Mouse (Mus musculus) gastrocnemius, adult 8-10 months (tissue): ENCODE measurements around the gene Tmem81. TPM values are rescaled to one million over a fixed set of nuclear protein-coding genes. Genes with fewer than 3 reads are reported as not detected.

Experiments used
- DNase-seq, 2 experiments: peaks; one replicate each; pipeline ENCODE4 v3.0.0; 2022; ENCODE audit warnings: low spot score in 2 of 2
- total RNA-seq, 4 experiments: library from RNA; stranded (reverse); gene quantifications; 2 replicates each; pipeline ENCODE4 v1.2.4; 2022

Tmem81 gene
- total RNA-seq, 4 experiments from 2014 or later, result 1.2 to 1.9 (median 1.3) TPM

- DNase-seq, result no peak
Measured at GRCm38 (mm10) chr1:132519734-132520133, 13.7 kb downstream of the Tmem81 start.

GRCm38 (mm10) chr1:132520764-132521163, 14.7 kb downstream of the Tmem81 start:
- DNase-seq, result peak; percentile 46 to 69

GRCm38 (mm10) chr1:132523048-132523447, 17.0 kb downstream of the Tmem81 start:
- no peak for DNase-seq

- no peak for DNase-seq
Measured at GRCm38 (mm10) chr1:132523920-132524319, 17.9 kb downstream of the Tmem81 start.

- DNase-seq, result no peak
Measured at GRCm38 (mm10) chr1:132525832-132526231, 19.8 kb downstream of the Tmem81 start.

GRCm38 (mm10) chr1:132528071-132528470, 22.0 kb downstream of the Tmem81 start:
- no peak for DNase-seq

GRCm38 (mm10) chr1:132528647-132529334, 22.8 kb downstream of the Tmem81 start:
- no peak for DNase-seq

- no peak for DNase-seq
Measured at GRCm38 (mm10) chr1:132530631-132531191, 24.7 kb downstream of the Tmem81 start.

GRCm38 (mm10) chr1:132532521-132532920, 26.5 kb downstream of the Tmem81 start:
- DNase-seq, result no peak

GRCm38 (mm10) chr1:132533840-132534239, 27.8 kb downstream of the Tmem81 start:
- no peak for DNase-seq

- no peak for DNase-seq
Measured at GRCm38 (mm10) chr1:132535541-132535940, 29.5 kb downstream of the Tmem81 start.

- DNase-seq, result no peak
Measured at GRCm38 (mm10) chr1:132536416-132536815, 30.4 kb downstream of the Tmem81 start.

- no peak for DNase-seq
Measured at GRCm38 (mm10) chr1:132537736-132538135, 31.7 kb downstream of the Tmem81 start.

GRCm38 (mm10) chr1:132540701-132541100, 34.7 kb downstream of the Tmem81 start:
- DNase-seq, result no peak

GRCm38 (mm10) chr1:132541171-132541823, 35.3 kb downstream of the Tmem81 start:
- DNase-seq, result no peak

GRCm38 (mm10) chr1:132541824-132542599, 36.0 kb downstream of the Tmem81 start:
- DNase-seq, result no peak

- no peak for DNase-seq
Measured at GRCm38 (mm10) chr1:132542762-132543306, 36.8 kb downstream of the Tmem81 start, which contains the start of gene Cntn2. Gene Cntn2 (minus strand): TSS chr1:132543256.

GRCm38 (mm10) chr1:132543789-132544188, 37.8 kb downstream of the Tmem81 start:
- DNase-seq, result peak in 1 of 2 experiments; percentile 52

- peak; percentile 62 to 70 for DNase-seq
Measured at GRCm38 (mm10) chr1:132557901-132558631, 52.0 kb downstream of the Tmem81 start.
